Mouse (Mus musculus) liver, postnatal 0 days (tissue): ENCODE data around the gene Stard3. TPM values are rescaled to one million over a fixed set of nuclear protein-coding genes. Genes with fewer than 3 reads are reported as not detected.

ENCODE experiments used
- ATAC-seq: fragments of 200-750 bp; cut with Nextera tagmentation; 2 replicates; pipeline ENCODE4 v1.8.0; 2017; ENCODE audit warnings: mild to moderate bottlenecking, moderate library complexity
- DNase-seq: peaks from one replicate; pipeline ENCODE4 v3.0.0-alpha.2; 2016
- H3K27ac ChIP-seq: fragments of 300-500 bp; sonication (generic); 2 replicates; pipeline ENCODE4 v1.5.1; 2014; ENCODE audit warnings: antibody characterized with exemption, moderate library complexity, mild to moderate bottlenecking, low read depth
- H3K27me3 ChIP-seq: fragments of 300-500 bp; sonication (generic); 2 replicates; pipeline ENCODE4 v1.6.1; 2014; ENCODE audit warnings: low read length, control low read depth, mixed read lengths; ENCODE audit not compliant: insufficient read depth
- H3K36me3 ChIP-seq: fragments of 300-500 bp; sonication (generic); replicated peaks from 2 replicates; pipeline ENCODE4 v1.6.1; 2014; ENCODE audit warnings: mild to moderate bottlenecking, control low read depth, low read length, moderate library complexity, mixed read lengths; ENCODE audit not compliant: insufficient read depth
- H3K4me1 ChIP-seq: fragments of 300-500 bp; sonication (generic); 2 replicates; pipeline ENCODE4 v1.6.1; 2014; ENCODE audit warnings: antibody characterized with exemption, mild to moderate bottlenecking, control low read depth; ENCODE audit not compliant: insufficient read depth
- H3K4me2 ChIP-seq: fragments of 300-500 bp; sonication (generic); 2 replicates; pipeline ENCODE4 v1.6.1; 2014; ENCODE audit warnings: low read depth, mild to moderate bottlenecking, low read length, moderate library complexity, mixed read lengths
- H3K4me3 ChIP-seq: fragments of 300-500 bp; sonication (generic); 2 replicates; pipeline ENCODE4 v1.5.1; 2014; ENCODE audit warnings: low read depth, low read length
- H3K9ac ChIP-seq: fragments of 300-500 bp; sonication (generic); replicated peaks from 2 replicates; pipeline ENCODE4 v1.6.1; 2014; ENCODE audit warnings: mild to moderate bottlenecking, moderate library complexity
- H3K9me3 ChIP-seq: fragments of 300-500 bp; sonication (generic); 2 replicates; pipeline ENCODE4 v1.6.1; 2016; ENCODE audit warnings: mild to moderate bottlenecking, control low read depth, low read length, mixed read lengths
- CTCF ChIP-seq: sonication (generic); IDR thresholded peaks from 2 replicates; pipeline ENCODE4 v1.5.1; 2016; ENCODE audit warnings: antibody characterized with exemption, low read depth
- EP300 ChIP-seq: IDR thresholded peaks from 2 replicates; pipeline ENCODE4 v1.6.1; 2016; ENCODE audit warnings: antibody characterized with exemption, low read depth, mild to moderate bottlenecking
- WGBS: fragments of 180-500 bp; shearing (Covaris S2); extraction: QIAGEN DNeasy Blood & Tissue Kit; methylation state at CpG from one replicate; pipeline ENCODE4 v1.1.7; 2014; ENCODE audit not compliant: insufficient replicate concordance; 5-methylcytosine and 5-hydroxymethylcytosine counted together
- polyA plus RNA-seq: library from polyadenylated mRNA; unstranded; fragments of >200 nt; fragmentation: Nextera tagmentation; extraction: Ambion mirVana; gene quantifications from 2 replicates; pipeline ENCODE4 v1.2.1, GENCODE M21; 2015

Stard3 gene
- polyA plus RNA-seq, 1 experiment from 2014 or later = 15.4 TPM

- Histone ChIP-seq H3K36me3 (no peaks in the 10 kb centered on the region), H3K27ac (no peak overlapping the region), H3K9me3 (no peaks in the 10 kb centered on the region), H3K27me3 (peaks cover 100% of the 10 kb centered on the region), H3K4me3 (no peak overlapping the region), H3K4me2 (no peak overlapping the region), H3K9ac (no peak overlapping the region), H3K4me1 (peaks cover 15% of the 10 kb centered on the region; the same call in 1 of the 2 replicates)
- TF ChIP-seq CTCF = no peak
- TF ChIP-seq EP300 = no peak
- WGBS = 2% methylated on average over 9 of the region's 9 CpGs
- DNase-seq = peak; percentile 46
- ATAC-seq = no peak
Observed at GRCm38 (mm10) chr11:98323933-98324332, 34.2 kb upstream of the Stard3 start.

GRCm38 (mm10) chr11:98325191-98325820, 32.9 kb upstream of the Stard3 start:
- no peaks in the 10 kb centered on the region for H3K9me3 ChIP-seq
- no peak overlapping the region for H3K4me2 ChIP-seq
- TF ChIP-seq EP300 = no peak
- no peak for TF ChIP-seq CTCF
- WGBS = 4% methylated on average over 14 of the region's 14 CpGs
- peaks cover 15% of the 10 kb centered on the region; the same call in 1 of the 2 replicates for H3K4me1 ChIP-seq
- ATAC-seq (no peak), DNase-seq (no peak)
- H3K9ac ChIP-seq = no peak overlapping the region
- no peak overlapping the region for H3K4me3 ChIP-seq
- H3K27me3 ChIP-seq = peaks cover 100% of the 10 kb centered on the region
- no peaks in the 10 kb centered on the region for H3K36me3 ChIP-seq
- no peak overlapping the region for H3K27ac ChIP-seq

GRCm38 (mm10) chr11:98325821-98326218, 32.3 kb upstream of the Stard3 start:
- no peak for DNase-seq
- H3K4me1 ChIP-seq = peaks cover 15% of the 10 kb centered on the region; the same call in 1 of the 2 replicates

GRCm38 (mm10) chr11:98326741-98327135, 31.4 kb upstream of the Stard3 start:
- Histone ChIP-seq H3K9me3 (no peaks in the 10 kb centered on the region), H3K27me3 (peaks cover 99% of the 10 kb centered on the region), H3K27ac (no peak overlapping the region), H3K4me3 (no peak overlapping the region; the same call in 1 of the 2 replicates), H3K4me1 (peaks cover 15% of the 10 kb centered on the region; the same call in 1 of the 2 replicates), H3K9ac (no peak overlapping the region), H3K36me3 (no peaks in the 10 kb centered on the region), H3K4me2 (no peak overlapping the region; the same call in 1 of the 2 replicates)
- ATAC-seq = no peak
- no peak for TF ChIP-seq EP300
- TF ChIP-seq CTCF = no peak
- under 1% methylated on average over 19 of the region's 19 CpGs for WGBS
- no peak for DNase-seq

More at GRCm38 (mm10) chr11:98325821-98326218, 32.3 kb upstream of the Stard3 start:
- TF ChIP-seq CTCF (no peak), EP300 (no peak)
- 9% methylated on average over 22 of the region's 22 CpGs for WGBS
- Histone ChIP-seq H3K36me3 (no peaks in the 10 kb centered on the region), H3K4me3 (no peak overlapping the region), H3K4me2 (no peak overlapping the region), H3K9me3 (no peaks in the 10 kb centered on the region), H3K27me3 (peaks cover 99% of the 10 kb centered on the region), H3K9ac (no peak overlapping the region), H3K27ac (no peak overlapping the region)
- no peak for ATAC-seq

- Histone ChIP-seq H3K9ac (no peak overlapping the region), H3K36me3 (no peaks in the 10 kb centered on the region), H3K27me3 (peaks cover 99% of the 10 kb centered on the region), H3K4me1 (peaks cover 15% of the 10 kb centered on the region; the same call in 1 of the 2 replicates), H3K27ac (no peak overlapping the region), H3K4me2 (peak overlapping the region; percentile 42), H3K4me3 (peak overlapping the region; percentile 31), H3K9me3 (no peaks in the 10 kb centered on the region)
- DNase-seq (no peak), ATAC-seq (no peak)
- 3% methylated on average over 85 of the region's 97 CpGs for WGBS
- TF ChIP-seq EP300 (no peak), CTCF (no peak)
Observed at GRCm38 (mm10) chr11:98327136-98328030, 30.8 kb upstream of the Stard3 start.

- H3K27ac ChIP-seq = no peak overlapping the region
- TF ChIP-seq CTCF = no peak
- no peak for TF ChIP-seq EP300
- no peak for DNase-seq
- no peak overlapping the region for H3K9ac ChIP-seq
- ATAC-seq = no peak
- peak overlapping the region; percentile 31 for H3K4me3 ChIP-seq
- peaks cover 99% of the 10 kb centered on the region for H3K27me3 ChIP-seq
- WGBS = 2% methylated on average over 31 of the region's 35 CpGs
- H3K4me2 ChIP-seq = peak overlapping the region; percentile 42
- peaks cover 15% of the 10 kb centered on the region; the same call in 1 of the 2 replicates for H3K4me1 ChIP-seq
- no peaks in the 10 kb centered on the region for H3K9me3 ChIP-seq
- no peaks in the 10 kb centered on the region for H3K36me3 ChIP-seq
Observed at GRCm38 (mm10) chr11:98328031-98328370, 30.2 kb upstream of the Stard3 start.
